Mouse (Mus musculus) forebrain, embryonic 13.5 days (tissue): ENCODE data around the gene Zar1l. TPM values are rescaled to one million over a fixed set of nuclear protein-coding genes. Genes with fewer than 3 reads are reported as not detected.

ENCODE experiments used
- ATAC-seq: fragments of 200-750 bp; cut with Nextera tagmentation; 2 replicates; pipeline ENCODE4 v1.8.0; 2017
- H3K27ac ChIP-seq: fragments of 300-500 bp; sonication (generic); 2 replicates; pipeline ENCODE4 v1.5.1; 2015; ENCODE audit warnings: inconsistent platforms, mild to moderate bottlenecking, moderate library complexity
- H3K27me3 ChIP-seq: fragments of 300-500 bp; sonication (generic); 2 replicates; pipeline ENCODE4 v1.6.1; 2015; ENCODE audit warnings: mild to moderate bottlenecking, inconsistent platforms
- H3K36me3 ChIP-seq: fragments of 300-500 bp; sonication (generic); 2 replicates; pipeline ENCODE4 v1.6.1; 2015; ENCODE audit warnings: mild to moderate bottlenecking, inconsistent platforms; ENCODE audit not compliant: poor library complexity, severe bottlenecking
- H3K4me1 ChIP-seq: fragments of 300-500 bp; sonication (generic); 2 replicates; pipeline ENCODE4 v1.6.1; 2015; ENCODE audit warnings: inconsistent platforms
- H3K4me2 ChIP-seq: fragments of 300-500 bp; sonication (generic); 2 replicates; pipeline ENCODE4 v1.6.1; 2015; ENCODE audit warnings: inconsistent platforms, mild to moderate bottlenecking, moderate library complexity
- H3K4me3 ChIP-seq: fragments of 300-500 bp; sonication (generic); 2 replicates; pipeline ENCODE4 v1.5.1; 2015; ENCODE audit warnings: mild to moderate bottlenecking, inconsistent platforms
- H3K9ac ChIP-seq: fragments of 300-500 bp; sonication (generic); 2 replicates; pipeline ENCODE4 v1.6.1; 2015; ENCODE audit warnings: mild to moderate bottlenecking, inconsistent platforms
- H3K9me3 ChIP-seq: fragments of 300-500 bp; sonication (generic); replicated peaks from 2 replicates; pipeline ENCODE4 v1.6.1; 2016; ENCODE audit warnings: inconsistent platforms
- WGBS: fragments of 180-500 bp; shearing (Covaris S2); methylation state at CpG from one replicate; pipeline ENCODE4 v1.1.7; 2015; 5-methylcytosine and 5-hydroxymethylcytosine counted together
- polyA plus RNA-seq: library from polyadenylated mRNA; unstranded; fragments of >200 nt; fragmentation: Nextera tagmentation; extraction: Ambion mirVana; gene quantifications from 2 replicates; pipeline ENCODE4 v1.2.1, GENCODE M21; 2015

Zar1l gene
- polyA plus RNA-seq, 1 experiment from 2014 or later, result not detected

GRCm38 (mm10) chr5:150468431-150468830 lies 49.5 kb downstream of the Zar1l start:
- H3K9ac ChIP-seq, result no peak overlapping the region
- 83% methylated on average over 6 of the region's 6 CpGs for whole genome bisulfite sequencing
- H3K4me3 ChIP-seq, result no peak overlapping the region
- H3K27me3 ChIP-seq, result no peaks in the 10 kb centered on the region
- no peak for ATAC-seq
- H3K36me3 ChIP-seq, result peaks cover 32% of the 10 kb centered on the region
- no peaks in the 10 kb centered on the region for H3K9me3 ChIP-seq
- no peaks in the 10 kb centered on the region for H3K4me1 ChIP-seq
- no peak overlapping the region for H3K4me2 ChIP-seq
- H3K27ac ChIP-seq, result no peak overlapping the region

GRCm38 (mm10) chr5:150466132-150466531 lies 51.8 kb downstream of the Zar1l start:
- WGBS, result 84% methylated on average over 12 of the region's 12 CpGs

GRCm38 (mm10) chr5:150465218-150465617 lies 52.7 kb downstream of the Zar1l start:
- Histone ChIP-seq H3K4me1 (no peaks in the 10 kb centered on the region), H3K27me3 (no peaks in the 10 kb centered on the region), H3K9ac (no peak overlapping the region), H3K36me3 (peaks cover 11% of the 10 kb centered on the region), H3K27ac (no peak overlapping the region), H3K4me2 (no peak overlapping the region), H3K4me3 (no peak overlapping the region), H3K9me3 (no peaks in the 10 kb centered on the region)
- no peak for ATAC-seq
- 81% methylated on average over 6 of the region's 6 CpGs for WGBS

More at GRCm38 (mm10) chr5:150466132-150466531, 51.8 kb downstream of the Zar1l start:
- no peak overlapping the region for H3K9ac ChIP-seq
- no peak overlapping the region for H3K4me2 ChIP-seq
- ATAC-seq, result no peak
- no peaks in the 10 kb centered on the region for H3K4me1 ChIP-seq
- H3K27ac ChIP-seq, result no peak overlapping the region
- peaks cover 10% of the 10 kb centered on the region for H3K36me3 ChIP-seq
- H3K9me3 ChIP-seq, result no peaks in the 10 kb centered on the region
- H3K27me3 ChIP-seq, result no peaks in the 10 kb centered on the region
- H3K4me3 ChIP-seq, result no peak overlapping the region

GRCm38 (mm10) chr5:150464721-150465120 lies 53.2 kb downstream of the Zar1l start:
- Histone ChIP-seq H3K36me3 (peaks cover 13% of the 10 kb centered on the region), H3K4me2 (no peak overlapping the region), H3K27me3 (no peaks in the 10 kb centered on the region), H3K9me3 (no peaks in the 10 kb centered on the region), H3K9ac (no peak overlapping the region), H3K4me1 (no peaks in the 10 kb centered on the region), H3K4me3 (no peak overlapping the region), H3K27ac (no peak overlapping the region)
- ATAC-seq, result no peak
- WGBS, result 66% methylated on average over 3 of the region's 3 CpGs

GRCm38 (mm10) chr5:150459801-150460200 lies 58.2 kb downstream of the Zar1l start:
- ATAC-seq, result no peak
- H3K4me1 ChIP-seq, result no peaks in the 10 kb centered on the region
- H3K27ac ChIP-seq, result no peak overlapping the region
- no peak overlapping the region for H3K9ac ChIP-seq
- peaks cover 41% of the 10 kb centered on the region for H3K36me3 ChIP-seq
- no peak overlapping the region for H3K4me2 ChIP-seq
- H3K4me3 ChIP-seq, result no peak overlapping the region
- no peaks in the 10 kb centered on the region for H3K9me3 ChIP-seq
- 78% methylated on average over 4 of the region's 4 CpGs for WGBS
- H3K27me3 ChIP-seq, result no peaks in the 10 kb centered on the region

- no peaks in the 10 kb centered on the region for H3K9me3 ChIP-seq
- H3K27me3 ChIP-seq, result no peaks in the 10 kb centered on the region
- H3K9ac ChIP-seq, result no peak overlapping the region
- H3K36me3 ChIP-seq, result peaks cover 57% of the 10 kb centered on the region
- no peak overlapping the region for H3K4me3 ChIP-seq
- 71% methylated on average over 17 of the region's 17 CpGs for WGBS
- no peak overlapping the region for H3K4me2 ChIP-seq
- no peak overlapping the region for H3K27ac ChIP-seq
- H3K4me1 ChIP-seq, result no peaks in the 10 kb centered on the region
- no peak for ATAC-seq
Measured at GRCm38 (mm10) chr5:150457904-150458739, 59.8 kb downstream of the Zar1l start.

- WGBS, result 90% methylated on average over 17 of the region's 17 CpGs
- Histone ChIP-seq H3K27ac (no peak overlapping the region), H3K9me3 (peaks cover 4% of the 10 kb centered on the region), H3K9ac (no peak overlapping the region), H3K27me3 (no peaks in the 10 kb centered on the region), H3K36me3 (peaks cover 65% of the 10 kb centered on the region), H3K4me2 (no peak overlapping the region), H3K4me1 (no peaks in the 10 kb centered on the region), H3K4me3 (no peak overlapping the region)
- no peak for ATAC-seq
Measured at GRCm38 (mm10) chr5:150457165-150457903, 60.6 kb downstream of the Zar1l start.

Other genes with a start within 250 kb of the Zar1l start
- gene Brca2, start 4.5 kb upstream of the Zar1l start, polyA plus RNA-seq, result 23.9 and 29.0 TPM in 2 replicates
- 4.2 and 4.5 TPM in 2 replicates for gene N4bp2l1, start 79.0 kb upstream of the Zar1l start, polyA plus RNA-seq
- gene N4bp2l2, start 148.0 kb upstream of the Zar1l start, polyA plus RNA-seq, result 31.4 and 32.7 TPM in 2 replicates
- 32.0 and 36.0 TPM in 2 replicates for gene Pds5b, start 155.6 kb upstream of the Zar1l start, polyA plus RNA-seq